Mouse (Mus musculus) MN1 (cell line): ENCODE measurements at regions not wholly inside any gene's neighbourhood (a gene's known extent, or its start where the extent isn't known, plus 50 kb on each side); places are given as distances from the start of the nearest gene placed in this dataset.
"Not testable (repeated sequence)": the region's sequence is repeated elsewhere in the genome, so short reads cannot be mapped to it uniquely, and the experiment has no call there.

ENCODE experiments used
- DNase-seq: peaks from one replicate; pipeline ENCODE4 v3.0.0-alpha.2; 2016; ENCODE audit warnings: low spot score

GRCm38 (mm10) chr11:111961846-111962245 lies 820.2 kb upstream of the Sox9 start:
- DNase-seq = peak; percentile 37

GRCm38 (mm10) chr11:111964066-111964465 lies 818.0 kb upstream of the Sox9 start:
- DNase-seq = no peak

- no peak for DNase-seq
These were observed 815.6 kb upstream of the Sox9 start for GRCm38 (mm10) chr11:111966401-111966800.

- DNase-seq = no peak
These were observed 811.0 kb upstream of the Sox9 start for GRCm38 (mm10) chr11:111971001-111971400.

- no peak for DNase-seq
These were observed 803.4 kb upstream of the Sox9 start for GRCm38 (mm10) chr11:111978667-111979066.

GRCm38 (mm10) chr11:111996395-111996794 lies 785.6 kb upstream of the Sox9 start:
- no peak for DNase-seq

GRCm38 (mm10) chr11:112010848-112011247 lies 771.2 kb upstream of the Sox9 start:
- DNase-seq = not testable (repeated sequence)

- DNase-seq = no peak
These were observed 764.1 kb upstream of the Sox9 start for GRCm38 (mm10) chr11:112017906-112018305.

- DNase-seq = no peak
These were observed 754.0 kb upstream of the Sox9 start for GRCm38 (mm10) chr11:112028031-112028430.

- DNase-seq = no peak
These were observed 743.3 kb upstream of the Sox9 start for GRCm38 (mm10) chr11:112038741-112039140.

- DNase-seq = no peak
These were observed 737.6 kb upstream of the Sox9 start for GRCm38 (mm10) chr11:112044455-112044854.

GRCm38 (mm10) chr11:112045353-112045752 lies 736.7 kb upstream of the Sox9 start:
- DNase-seq = no peak

- DNase-seq = no peak
These were observed 731.7 kb upstream of the Sox9 start for GRCm38 (mm10) chr11:112050362-112050761.

GRCm38 (mm10) chr11:112055591-112055990 lies 726.4 kb upstream of the Sox9 start:
- no peak for DNase-seq

- DNase-seq = no peak
These were observed 714.8 kb upstream of the Sox9 start for GRCm38 (mm10) chr11:112067176-112067575.

GRCm38 (mm10) chr11:112068821-112069220 lies 713.2 kb upstream of the Sox9 start:
- no peak for DNase-seq

- no peak for DNase-seq
These were observed 710.5 kb upstream of the Sox9 start for GRCm38 (mm10) chr11:112071571-112071970.

GRCm38 (mm10) chr11:112081386-112081785 lies 700.6 kb upstream of the Sox9 start:
- DNase-seq = no peak

- no peak for DNase-seq
These were observed 699.0 kb upstream of the Sox9 start for GRCm38 (mm10) chr11:112083019-112083418.

- DNase-seq = no peak
These were observed 689.9 kb upstream of the Sox9 start for GRCm38 (mm10) chr11:112092168-112092567.

GRCm38 (mm10) chr11:112095009-112095408 lies 687.0 kb upstream of the Sox9 start:
- no peak for DNase-seq

GRCm38 (mm10) chr11:112098161-112098560 lies 683.9 kb upstream of the Sox9 start:
- no peak for DNase-seq

- DNase-seq = no peak
These were observed 678.8 kb upstream of the Sox9 start for GRCm38 (mm10) chr11:112103252-112103651.

- peak; percentile 8 for DNase-seq
These were observed 675.1 kb upstream of the Sox9 start for GRCm38 (mm10) chr11:112106891-112107290.

- DNase-seq = peak; percentile 19
These were observed 674.7 kb upstream of the Sox9 start for GRCm38 (mm10) chr11:112107314-112107713.
